Comparison of ENCODE assay signal across 9 mouse cellular contexts in genomic region chr9:89678974-89679373, GRCm38 (mm10). TPM values are rescaled to one million over a fixed set of nuclear protein-coding genes. Genes with fewer than 3 reads are reported as not detected.
DNase-seq lines count a peak whose midpoint lies in the region; ATAC-seq and TF ChIP-seq lines count a peak whose summit lies in the region.
"Had no signal": no experiment of that assay in that cellular context is flagged by ENCODE, and none has a peak within 500 bp of the region (broad histone marks: within the 10 kb centered on the region; RNA-seq: fewer than 3 reads in every experiment).

No protein-coding gene starts in this region.

- H3K36me3 ChIP-seq in liver, postnatal 0 days (replicated peaks; ENCODE audit: insufficient read depth, low read length), result no peaks in the 10 kb centered on the region
- no peaks in the 10 kb centered on the region for H3K36me3 ChIP-seq in liver, embryonic 12.5 days
- H3K36me3 ChIP-seq: limb, embryonic 15.5 days had no signal

- peak; percentile 55 for TF ChIP-seq CTCF in liver, postnatal 0 days (IDR thresholded peaks at IDR 0.05; ENCODE audit: low read depth)

- ATAC-seq in liver, postnatal 0 days, result no peak
- ATAC-seq in liver, embryonic 12.5 days, result no peak
- no peak for ATAC-seq in erythroblast, adult 5-6 weeks (replicated peaks; ENCODE audit: low FRiP score, poor library complexity, severe bottlenecking)

- no peak for TF ChIP-seq EP300 in liver, postnatal 0 days (IDR thresholded peaks at IDR 0.05; ENCODE audit: low read depth)

- H3K27ac ChIP-seq in liver, postnatal 0 days (ENCODE audit: low read depth), result no peak overlapping the region
- no peak overlapping the region for H3K27ac ChIP-seq in liver, embryonic 12.5 days
- H3K27ac ChIP-seq: limb, embryonic 15.5 days had no signal

- H3K4me3 ChIP-seq in liver, postnatal 0 days (ENCODE audit: low read depth, low read length), result no peak overlapping the region
- H3K4me3 ChIP-seq in liver, embryonic 12.5 days, result no peak overlapping the region
- H3K4me3 ChIP-seq: limb, embryonic 15.5 days had no signal

- no peaks in the 10 kb centered on the region for H3K9me3 ChIP-seq in liver, postnatal 0 days (ENCODE audit: low read length)
- no peaks in the 10 kb centered on the region for H3K9me3 ChIP-seq in liver, embryonic 12.5 days (replicated peaks)
- H3K9me3 ChIP-seq: limb, embryonic 15.5 days had no signal

- no peaks in the 10 kb centered on the region for H3K4me1 ChIP-seq in liver, postnatal 0 days (ENCODE audit: insufficient read depth)
- no peaks in the 10 kb centered on the region for H3K4me1 ChIP-seq in liver, embryonic 12.5 days
- H3K4me1 ChIP-seq: limb, embryonic 15.5 days had no signal

- no peaks in the 10 kb centered on the region for H3K27me3 ChIP-seq in liver, postnatal 0 days (ENCODE audit: insufficient read depth, low read length)
- H3K27me3 ChIP-seq in liver, embryonic 12.5 days (replicated peaks), result no peaks in the 10 kb centered on the region
- H3K27me3 ChIP-seq: limb, embryonic 15.5 days had no signal

- no peak overlapping the region for H3K9ac ChIP-seq in liver, postnatal 0 days (replicated peaks)
- H3K9ac ChIP-seq in liver, embryonic 12.5 days, result no peak overlapping the region
- H3K9ac ChIP-seq: limb, embryonic 15.5 days had no signal

- H3K4me2 ChIP-seq in liver, postnatal 0 days (ENCODE audit: low read depth, low read length), result no peak overlapping the region
- no peak overlapping the region for H3K4me2 ChIP-seq in liver, embryonic 12.5 days
- H3K4me2 ChIP-seq: limb, embryonic 15.5 days had no signal

- peak; percentile 18 for DNase-seq in adrenal gland, postnatal 10 days
- DNase-seq in adrenal gland, adult 8-10 months, result no peak
- DNase-seq in liver, postnatal 0 days, result no peak
- peak; percentile 19 for DNase-seq in kidney, postnatal 10 days
- DNase-seq in retina, embryonic 14.5 days (ENCODE audit: low spot score), result peak; percentile 65
- DNase-seq in left cerebral cortex, adult 8-10 months (ENCODE audit: low spot score in 2 of 2), result no peak

- 48% methylated on average over 1 of the region's 1 CpGs for WGBS in liver, postnatal 0 days (ENCODE audit: insufficient replicate concordance)
- 54% methylated on average over 1 of the region's 1 CpGs for WGBS in liver, embryonic 12.5 days (ENCODE audit: insufficient replicate concordance)

RNA-seq across cellular contexts. Expression of gene Tmed3, which starts 25.9 kb away (rescaled TPM):
- 10 to 100 TPM; 70.7 to 75.4 TPM for total RNA-seq in adrenal gland, postnatal 10 days (2021)
- 100 to 1,000 TPM in 2 of 4 experiments, 10 to 100 TPM in 2; 78.4 to 109 (median 94.6) TPM for total RNA-seq in adrenal gland, adult 8-10 months (2022)
- 32.3 and 33.4 TPM in 2 replicates for polyA plus RNA-seq in liver, postnatal 0 days (2015; fragmentation: Nextera tagmentation; extraction: Ambion mirVana)
- polyA plus RNA-seq in liver, embryonic 12.5 days (2016; fragmentation: Nextera tagmentation; extraction: Ambion mirVana), result 40.2 and 41.4 TPM in 2 replicates
- total RNA-seq in erythroblast, adult 5-6 weeks (2015; ENCODE audit: low replicate concordance), result 81.7 and 97.0 TPM in 2 replicates
- total RNA-seq in erythroblast, adult 5-6 weeks (2017; ENCODE audit: low replicate concordance), result 27.3 and 39.2 TPM in 2 replicates
- total RNA-seq in left cerebral cortex, adult 8-10 months (2022), result 10 to 100 TPM; 27.6 to 37.8 (median 33.4) TPM

RNA-seq across cellular contexts. Expression of gene Minar1, which starts 56.0 kb away (rescaled TPM):
- total RNA-seq in adrenal gland, postnatal 10 days (2021), result under 1 TPM; 0.09 to 0.30 TPM
- under 1 TPM; 0.10 to 0.27 (median 0.18) TPM for total RNA-seq in adrenal gland, adult 8-10 months (2022)
- polyA plus RNA-seq in liver, postnatal 0 days (2015; fragmentation: Nextera tagmentation; extraction: Ambion mirVana), result 0.01 and 0.04 TPM in 2 replicates
- not detected in 2 replicates for polyA plus RNA-seq in liver, embryonic 12.5 days (2016; fragmentation: Nextera tagmentation; extraction: Ambion mirVana)
- not detected in 2 replicates for total RNA-seq in erythroblast, adult 5-6 weeks (2015; ENCODE audit: low replicate concordance)
- 0.17 TPM in 1 of 2 replicates, not detected in the other for total RNA-seq in erythroblast, adult 5-6 weeks (2017; ENCODE audit: low replicate concordance)
- total RNA-seq in left cerebral cortex, adult 8-10 months (2022), result 1 to 10 TPM; 7.6 to 8.0 (median 7.9) TPM

RNA-seq across cellular contexts. Expression of gene Ankrd34c, which starts 59.3 kb away (rescaled TPM):
- total RNA-seq in adrenal gland, postnatal 10 days (2021), result not detected
- under 1 TPM in 1 of 4 experiments, not detected in 3; 0.10 TPM for total RNA-seq in adrenal gland, adult 8-10 months (2022)
- not detected in 2 replicates for polyA plus RNA-seq in liver, postnatal 0 days (2015; fragmentation: Nextera tagmentation; extraction: Ambion mirVana)
- polyA plus RNA-seq in liver, embryonic 12.5 days (2016; fragmentation: Nextera tagmentation; extraction: Ambion mirVana), result not detected in 2 replicates
- total RNA-seq in erythroblast, adult 5-6 weeks (2015; ENCODE audit: low replicate concordance), result 0.21 TPM in 1 of 2 replicates, not detected in the other
- total RNA-seq in erythroblast, adult 5-6 weeks (2017; ENCODE audit: low replicate concordance), result not detected in 2 replicates
- 10 to 100 TPM; 10.1 to 15.8 (median 11.8) TPM for total RNA-seq in left cerebral cortex, adult 8-10 months (2022)

Comparison
In these comparisons a context has a peak if more than half of its experiments do, and no peak if none do; other contexts are left out.
1. DNase-seq: peak in adrenal gland, postnatal 10 days (single experiment), kidney, postnatal 10 days (single experiment) and retina, embryonic 14.5 days (single experiment); none in adrenal gland, adult 8-10 months (single experiment), liver, postnatal 0 days (single experiment) and left cerebral cortex, adult 8-10 months (0 of 2).
2. RNA of gene Minar1, which starts 56.0 kb away (total RNA-seq): 7.6 to 8.0 TPM in left cerebral cortex, adult 8-10 months; 0.09 to 0.30 TPM in adrenal gland, postnatal 10 days, 0.10 to 0.27 TPM in adrenal gland, adult 8-10 months and 0.17 TPM in erythroblast, adult 5-6 weeks; every median in the first group is over 4 times any median in the second.
3. RNA of gene Ankrd34c, which starts 59.3 kb away (total RNA-seq): 10.1 to 15.8 TPM in left cerebral cortex, adult 8-10 months; not detected in adrenal gland, postnatal 10 days, 0.10 TPM in adrenal gland, adult 8-10 months and 0.21 TPM in erythroblast, adult 5-6 weeks; every median in the first group is over 4 times any median in the second.